Mouse (Mus musculus) lung, postnatal 10 days (tissue): Measurements from ENCODE around the gene Mark1.

ENCODE experiments used
- DNase-seq: peaks from one replicate; pipeline ENCODE4 v3.0.0; 2021

Gene Mark1

GRCm38 (mm10) chr1:184886160-184886559 is 113.2 kb downstream of the Mark1 start:
- DNase-seq: no peak

DNA sequence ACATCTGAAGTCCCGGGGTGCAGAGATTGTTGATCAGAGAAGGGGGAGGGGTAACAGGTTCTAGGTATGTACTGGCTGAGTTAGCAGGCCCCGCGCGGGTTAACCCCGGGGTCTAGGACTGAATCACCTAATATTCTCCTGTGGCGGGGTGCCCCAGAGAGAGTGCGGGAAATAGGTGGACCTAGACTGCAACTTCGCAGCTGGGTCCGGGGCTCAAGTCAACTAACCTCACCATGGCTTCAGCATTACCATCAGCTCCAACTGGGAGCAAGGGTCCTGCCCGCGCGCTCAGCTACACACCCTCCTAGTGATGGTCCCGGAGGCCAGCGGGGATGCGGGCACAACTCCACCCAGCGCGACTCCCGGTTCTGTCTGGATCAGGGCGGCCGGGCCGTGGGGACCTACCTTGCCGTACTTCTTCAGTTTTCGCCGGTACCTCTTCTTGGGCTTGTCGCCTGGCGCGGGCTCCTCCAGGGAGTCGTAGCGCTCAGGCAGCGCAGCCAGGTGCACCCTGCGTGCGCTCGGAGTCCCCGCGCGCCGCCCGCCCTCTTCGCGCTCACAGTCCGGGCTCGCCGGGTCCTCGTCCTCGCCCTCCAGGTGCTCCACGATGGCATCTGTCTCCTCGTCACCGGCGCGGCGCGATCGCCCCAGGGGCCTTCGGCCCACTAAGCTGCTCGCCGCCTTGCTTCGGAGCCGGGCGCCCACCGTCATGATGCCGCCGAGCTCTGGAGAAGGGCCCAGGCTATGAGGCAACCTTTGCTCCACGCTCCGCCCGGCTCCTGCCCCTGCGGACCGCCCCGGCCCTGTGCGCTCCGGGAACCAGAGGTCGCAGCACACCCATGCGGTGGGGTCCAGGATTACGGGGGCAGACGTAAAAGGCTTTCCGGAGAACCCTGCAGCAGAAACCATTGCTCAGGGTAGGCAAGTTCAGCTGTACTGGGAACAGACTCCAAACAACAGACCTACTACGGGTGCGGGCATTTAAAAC is 116.8 kb downstream of the Mark1 start, which contains the start of gene C130074G19Rik:
C130074G19Rik (minus strand) TSS at position 938 of the 988 bp plus-strand sequence.
- peak; percentile 91 for DNase-seq

DNA sequence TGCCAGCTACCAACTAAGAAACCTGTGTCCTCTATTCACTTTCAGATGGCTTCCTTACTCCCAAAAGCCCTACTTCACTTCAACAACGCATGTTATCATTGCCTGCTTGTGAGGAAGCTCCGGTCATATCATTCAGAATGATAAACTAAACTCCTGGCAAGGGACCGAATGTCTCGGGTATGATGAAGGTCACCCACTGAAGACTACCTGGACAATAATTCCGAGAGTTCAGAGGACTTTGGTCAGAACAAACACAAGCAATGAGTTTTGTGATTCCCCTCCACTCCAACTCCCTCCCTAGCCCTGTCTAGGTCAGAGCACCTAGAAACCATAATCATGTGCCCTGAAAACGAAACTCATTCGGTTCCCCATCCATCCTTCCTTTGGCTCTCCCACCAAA is 117.5 kb downstream of the Mark1 start:
- no peak for DNase-seq

GRCm38 (mm10) chr1:184881211-184881610 is 118.2 kb downstream of the Mark1 start:
- DNase-seq: no peak

DNA sequence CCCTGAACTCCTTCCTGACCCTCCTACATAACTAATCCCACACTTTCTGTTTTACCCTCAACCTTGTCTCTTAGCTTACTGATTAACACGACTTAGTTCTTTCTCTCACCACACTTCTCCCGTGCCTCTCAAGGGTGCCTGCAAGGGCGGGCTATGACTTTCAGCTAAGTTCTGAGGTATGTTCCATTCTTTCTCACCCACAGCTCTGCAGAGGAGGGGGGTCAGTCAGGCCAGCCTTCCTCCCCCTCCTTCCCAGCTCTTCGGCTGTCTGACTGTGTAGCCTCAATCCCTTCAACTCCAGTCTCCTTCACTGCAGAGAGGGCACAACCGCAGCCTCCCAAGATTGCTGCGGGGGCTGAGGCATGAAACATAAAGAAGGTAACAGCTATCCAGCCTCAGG is 120.5 kb downstream of the Mark1 start:
- no peak for DNase-seq

- DNase-seq: no peak
These were observed 122.1 kb downstream of the Mark1 start for GRCm38 (mm10) chr1:184877306-184877705.

DNA sequence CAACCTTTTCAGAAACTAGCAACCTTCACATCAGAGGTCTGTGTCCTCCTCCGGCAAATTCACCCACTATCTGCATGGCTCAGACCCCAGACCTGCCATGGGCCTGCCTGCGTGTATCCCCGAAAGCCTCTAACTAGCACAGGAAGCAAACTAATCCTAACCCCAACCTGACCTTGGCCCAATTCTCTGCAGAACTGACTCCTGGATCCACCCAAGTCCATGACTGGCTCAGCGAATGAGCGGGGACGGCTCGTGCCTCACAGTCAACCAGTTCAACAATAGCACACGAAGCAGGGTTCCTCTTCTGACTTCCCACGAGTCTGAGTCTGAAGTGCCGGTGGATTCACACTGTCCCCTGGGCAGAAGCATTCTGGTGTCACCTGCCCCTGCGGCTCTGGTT is 125.5 kb downstream of the Mark1 start:
- DNase-seq: no peak

DNA sequence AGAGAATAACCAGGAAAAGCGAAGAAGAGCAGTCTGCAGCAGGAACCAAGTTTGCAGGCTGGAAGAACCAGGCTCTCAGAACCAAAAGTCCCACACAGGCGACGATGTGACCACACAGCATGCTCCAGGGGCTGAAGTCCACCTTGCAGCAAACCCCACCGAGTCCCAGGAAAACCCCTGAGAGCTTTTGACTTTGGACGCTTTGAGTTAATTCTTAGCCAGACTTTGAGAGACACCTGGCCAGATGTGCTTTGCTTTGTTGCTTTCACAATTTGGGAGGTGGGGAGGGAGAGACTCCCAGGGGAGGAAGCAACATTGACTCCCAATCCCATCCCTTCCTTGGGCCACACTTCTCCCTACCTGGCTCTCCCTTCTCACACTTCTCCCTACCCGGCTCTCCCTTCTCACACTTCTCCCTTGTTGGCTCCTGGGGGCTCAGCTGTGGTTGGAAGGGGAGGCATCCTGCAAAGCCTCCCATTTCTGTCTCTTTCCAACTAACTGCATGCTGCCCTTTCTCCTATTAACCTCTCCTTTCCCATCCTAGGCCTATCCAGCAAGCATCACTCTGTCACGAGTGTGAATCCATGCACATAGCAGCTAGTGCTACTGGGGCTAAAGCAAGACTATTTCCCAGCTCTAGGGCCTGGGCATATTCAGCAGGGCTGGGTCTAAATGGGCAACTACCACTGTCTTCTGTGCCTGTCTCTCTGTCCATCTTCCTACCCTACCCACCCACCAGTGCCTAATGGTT is 127.1 kb downstream of the Mark1 start:
- no peak for DNase-seq

- peak; percentile 53 for DNase-seq
These were observed 127.9 kb downstream of the Mark1 start for GRCm38 (mm10) chr1:184871506-184871905.

GRCm38 (mm10) chr1:184870646-184871385 is 128.6 kb downstream of the Mark1 start:
- DNase-seq: no peak

DNA sequence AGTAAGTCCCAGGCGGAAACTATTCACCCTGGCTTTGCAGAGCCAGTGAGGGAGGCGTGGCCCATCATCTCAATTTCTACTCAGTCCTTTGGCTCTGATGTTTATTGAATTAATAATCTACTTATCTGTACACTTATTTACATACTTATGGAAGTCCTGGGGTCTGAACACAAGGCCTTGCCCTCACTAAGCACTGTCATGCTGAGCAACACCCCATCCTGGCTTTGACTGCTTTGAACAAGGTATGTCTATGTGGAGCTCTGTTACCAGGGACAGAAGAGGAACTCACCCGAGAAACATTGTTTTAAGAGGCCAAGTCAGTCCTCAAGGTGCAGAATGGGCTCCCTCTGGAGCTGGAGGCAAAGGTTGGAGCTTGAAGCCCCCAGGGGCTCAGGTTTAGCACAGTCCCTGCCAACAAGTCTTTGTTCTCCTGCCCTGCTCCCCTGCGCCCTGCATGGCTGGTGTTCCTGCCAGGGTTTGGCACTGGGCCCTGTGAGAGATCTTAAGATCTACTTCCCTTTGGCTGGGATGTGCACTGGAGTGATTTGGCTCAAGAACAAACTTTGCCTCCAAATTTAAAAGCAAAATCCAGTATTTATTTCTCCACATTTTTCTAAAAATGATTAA is 129.3 kb downstream of the Mark1 start:
- peak; percentile 80 for DNase-seq

GRCm38 (mm10) chr1:184867640-184868120 is 131.7 kb downstream of the Mark1 start:
- DNase-seq: no peak

GRCm38 (mm10) chr1:184864381-184864801 is 135.0 kb downstream of the Mark1 start:
- DNase-seq: peak; percentile 74

GRCm38 (mm10) chr1:184862636-184863035 is 136.7 kb downstream of the Mark1 start:
- DNase-seq: no peak

GRCm38 (mm10) chr1:184861551-184861950 is 137.8 kb downstream of the Mark1 start:
- no peak for DNase-seq

DNA sequence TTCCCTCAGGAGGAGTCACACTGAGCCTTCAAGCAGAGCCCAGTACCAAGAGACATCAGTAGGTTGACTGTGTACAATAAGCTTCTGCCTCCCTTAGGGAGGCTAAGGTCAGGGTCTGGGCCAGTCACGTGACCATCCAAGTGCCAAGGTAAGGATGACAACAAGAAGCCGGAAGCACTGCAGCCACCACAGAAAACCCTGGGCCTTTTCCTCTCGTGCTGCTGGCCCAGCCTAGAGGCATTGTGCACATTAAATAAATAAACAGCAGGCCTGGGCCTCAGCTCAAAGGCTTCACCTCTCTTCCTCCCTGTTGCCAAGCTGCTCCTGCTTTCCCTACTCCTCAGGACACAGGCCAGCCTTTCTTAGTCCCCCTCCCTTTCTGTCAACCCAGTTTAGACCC is 139.1 kb downstream of the Mark1 start:
- peak; percentile 75 for DNase-seq

DNA sequence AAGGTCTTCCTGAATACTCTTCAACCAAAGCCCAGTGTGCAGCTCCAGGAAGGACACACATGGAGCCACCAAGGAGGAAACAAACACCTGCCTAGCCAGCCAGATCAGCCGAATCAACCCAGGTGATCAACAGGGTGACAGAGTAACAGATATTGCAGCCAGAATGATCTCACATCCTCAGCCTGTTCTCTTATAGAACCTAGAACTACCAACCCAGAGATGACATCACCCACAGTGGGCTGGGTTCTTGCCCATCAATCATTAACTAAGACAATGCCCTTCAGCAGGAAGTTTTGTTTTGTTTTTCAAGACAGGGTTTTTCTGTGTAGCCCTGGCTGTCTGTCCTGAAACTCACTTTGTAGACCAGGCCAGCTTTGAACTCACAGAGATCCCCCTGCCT is 141.1 kb downstream of the Mark1 start:
- DNase-seq: peak; percentile 60

- DNase-seq: no peak
These were observed 142.2 kb downstream of the Mark1 start for GRCm38 (mm10) chr1:184857216-184857615.

GRCm38 (mm10) chr1:184853922-184854321 is 145.4 kb downstream of the Mark1 start:
- DNase-seq: peak; percentile 22

DNA sequence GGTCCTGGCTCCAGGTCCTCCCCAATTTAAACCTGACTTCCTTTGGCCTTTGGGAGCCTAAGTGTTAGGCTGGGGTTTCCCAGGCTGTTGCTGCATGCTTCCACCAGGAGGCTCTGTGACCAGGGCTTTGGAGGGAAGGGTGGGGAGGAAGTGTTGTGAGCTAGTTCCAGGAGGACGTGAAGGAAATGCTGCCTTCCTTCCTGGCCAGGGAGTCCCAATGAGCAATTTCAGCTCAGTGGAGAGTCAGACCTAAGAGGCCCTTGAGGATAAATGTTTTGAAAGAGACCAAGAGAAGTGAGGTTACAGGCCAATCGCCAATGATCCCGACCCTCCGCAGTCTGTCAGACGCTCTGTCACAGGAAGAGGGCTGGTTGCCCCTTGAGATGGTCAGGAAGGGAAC is 146.0 kb downstream of the Mark1 start:
- DNase-seq: peak; percentile 93

- peak; percentile 95 for DNase-seq
These were observed 147.4 kb downstream of the Mark1 start for GRCm38 (mm10) chr1:184851741-184852618.
